Mouse (Mus musculus): ENCODE measurements at regions not wholly inside any gene's neighbourhood (a gene's known extent, or its start where the extent isn't known, plus 50 kb on each side); places are given as distances from the start of the nearest gene placed in this dataset.

GRCm38 (mm10) chr9:82728652-82729051 is 100.7 kb upstream of the Irak1bp1 start:
- DNase-seq (ENCODE audit: low read depth, low spot score), result no peak

DNA sequence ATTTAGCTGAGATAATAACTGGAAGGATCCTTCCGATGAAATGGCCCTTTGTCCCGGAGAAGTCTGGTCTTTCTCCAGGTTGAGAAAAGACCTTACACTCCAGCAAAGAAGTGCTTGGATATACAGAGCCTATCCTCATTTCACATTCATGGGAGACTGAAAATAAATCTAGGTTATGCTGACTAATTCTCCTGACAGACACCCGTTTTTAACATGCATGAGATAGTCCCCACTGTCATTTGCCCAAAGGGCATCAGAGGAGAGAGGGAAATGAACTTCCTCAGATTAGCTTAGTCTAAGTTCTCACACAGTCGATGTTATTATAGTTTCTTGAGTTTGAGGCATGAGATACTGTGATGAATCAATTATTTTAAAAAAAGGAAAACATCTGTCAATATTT is 99.7 kb upstream of the Irak1bp1 start:
- DNase-seq (ENCODE audit: low read depth, low spot score), result no peak

- no peak for DNase-seq (ENCODE audit: low read depth, low spot score)
Measured at GRCm38 (mm10) chr9:82733024-82733585, 96.2 kb upstream of the Irak1bp1 start.

GRCm38 (mm10) chr9:82734959-82735358 is 94.4 kb upstream of the Irak1bp1 start:
- no peak for DNase-seq (ENCODE audit: low read depth, low spot score)

DNA sequence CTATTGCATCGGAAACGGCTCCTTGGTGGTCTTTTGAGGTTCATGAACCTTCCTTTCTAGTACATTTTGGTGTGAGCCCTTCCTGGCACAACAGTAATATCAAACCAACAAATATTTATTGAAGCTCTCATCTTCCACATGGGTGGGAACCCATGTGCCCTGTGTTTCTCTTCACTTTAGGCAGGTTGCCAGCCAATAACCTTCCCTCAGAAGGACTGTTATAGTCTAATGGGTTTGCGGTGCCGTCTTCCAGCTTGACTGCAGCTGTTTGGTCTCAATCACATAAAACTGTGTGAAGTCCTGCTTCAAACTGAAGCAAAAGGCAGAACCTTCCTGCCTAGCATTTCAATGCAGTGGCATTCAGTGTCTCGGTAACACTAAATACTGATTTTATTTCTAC is 69.4 kb upstream of the Irak1bp1 start:
- DNase-seq (ENCODE audit: low read depth, low spot score), result no peak

DNA sequence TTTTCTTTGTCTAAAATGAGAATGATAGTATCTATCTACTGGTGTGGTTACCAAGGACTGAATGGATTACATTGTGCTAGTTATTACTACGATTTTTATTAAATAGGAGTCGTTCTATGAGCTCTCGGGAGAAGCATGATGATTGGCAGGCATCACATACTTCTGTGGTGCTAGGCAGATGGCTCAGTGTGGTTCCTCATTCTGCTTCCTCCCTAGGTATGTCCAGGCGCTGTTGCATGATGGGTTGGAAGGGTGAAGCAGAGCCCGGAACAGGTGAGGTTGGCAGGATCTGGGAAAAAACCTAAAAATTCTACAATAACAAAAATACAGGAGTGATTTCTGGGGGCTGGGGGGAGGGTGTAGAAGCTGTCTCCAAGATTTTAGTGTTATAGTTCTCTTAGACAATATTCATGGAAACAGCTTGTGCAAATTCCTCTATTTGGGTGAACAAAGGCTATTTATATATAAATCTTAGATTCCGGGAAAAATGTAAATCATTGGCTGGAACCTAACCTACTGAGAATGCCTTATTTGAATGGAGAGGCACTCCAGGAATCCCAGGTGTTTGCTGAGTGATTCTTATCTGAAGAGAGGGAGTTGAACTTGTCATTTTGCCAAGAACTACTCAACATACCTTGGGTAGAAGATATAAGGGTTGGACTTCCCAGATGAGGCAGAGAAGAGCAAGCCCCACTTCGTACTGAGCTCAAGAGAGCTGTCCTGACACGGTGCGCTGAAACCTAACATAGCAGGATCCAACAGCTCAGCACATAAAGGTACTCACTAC is 68.5 kb upstream of the Irak1bp1 start:
- no peak for DNase-seq (ENCODE audit: low read depth, low spot score)

DNA sequence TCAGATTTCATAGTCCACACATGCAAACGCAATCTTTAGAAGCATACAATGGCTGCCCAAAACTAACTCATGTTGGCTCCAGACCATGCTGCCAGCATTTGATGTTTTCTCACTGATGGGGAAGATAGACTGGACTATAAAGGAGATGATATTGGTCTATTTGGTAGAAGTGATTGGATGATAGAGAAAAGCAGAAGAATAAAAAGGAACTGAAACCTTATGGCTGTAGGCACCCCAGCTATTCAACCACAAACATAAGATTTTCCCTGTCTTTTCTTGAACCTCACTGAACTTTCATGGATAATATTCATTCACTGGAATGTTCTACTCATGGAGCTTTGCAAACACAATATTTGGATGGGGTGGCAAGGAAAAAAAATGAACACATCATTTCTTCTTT is 65.7 kb upstream of the Irak1bp1 start:
- DNase-seq (ENCODE audit: low read depth, low spot score), result no peak

Measured in 3T3-L1 (cell line).